Mouse (Mus musculus): ENCODE data around the gene Naa20.

DNA sequence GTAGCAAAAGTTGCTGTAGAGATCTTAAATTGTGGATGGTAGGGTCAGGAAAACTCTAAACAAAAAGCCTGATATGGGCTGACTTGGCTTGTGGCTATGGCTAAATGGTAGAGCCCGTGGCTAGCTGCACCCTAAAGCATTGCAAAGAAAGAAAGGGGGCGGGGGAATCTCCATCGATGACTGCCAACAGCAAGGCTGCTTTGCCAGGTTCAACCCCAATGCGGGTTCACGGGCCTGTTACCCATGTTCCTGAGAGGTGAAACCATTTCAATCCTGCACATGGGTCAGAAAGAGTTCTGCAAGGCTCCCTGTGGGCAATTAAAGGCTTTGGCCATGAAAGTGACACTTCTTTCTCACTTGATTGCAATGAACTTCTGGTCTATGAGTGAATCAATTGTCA, 20.0 kb upstream of the Naa20 start:
- TF ChIP-seq EP300 (IDR thresholded peaks at IDR 0.05; ENCODE audit: insufficient read depth, low read depth, low read length) (no peak), CTCF (IDR thresholded peaks at IDR 0.05) (no peak)

All from heart, adult 2 months (tissue).